Mouse (Mus musculus): Measurements from ENCODE around the gene Cd151. TPM values are rescaled to one million over a fixed set of nuclear protein-coding genes. Genes with fewer than 3 reads are reported as not detected.

Cd151 gene
- polyA plus RNA-seq, 1 experiment from 2014 or later = 20.6 TPM

DNA sequence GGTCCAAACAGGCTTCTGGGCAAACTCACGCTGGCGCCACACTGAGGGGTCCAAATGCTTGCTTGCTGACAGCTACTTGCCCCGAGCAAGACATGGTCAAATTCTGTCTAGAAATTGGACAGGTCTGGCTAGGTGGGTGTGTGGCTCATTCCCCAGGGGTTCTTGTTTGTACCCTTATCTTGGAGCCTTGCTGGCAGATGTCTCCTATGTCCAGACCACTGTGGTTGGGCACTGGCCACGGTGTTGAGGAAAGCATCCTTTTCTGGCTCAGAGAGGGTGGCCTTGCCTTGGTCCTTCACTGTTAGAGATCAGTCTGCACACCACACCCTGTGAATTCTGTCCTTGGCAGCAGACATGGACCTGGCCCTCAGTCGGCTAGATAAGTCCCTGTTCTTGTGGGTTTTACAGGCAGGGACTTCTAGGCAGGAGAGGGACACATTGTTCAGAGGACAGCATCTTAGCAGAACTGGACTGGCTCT, 11.1 kb downstream of the Cd151 start:
- Histone ChIP-seq H3K4me1 (peaks cover 73% of the 10 kb centered on the region), H3K4me2 (peak overlapping the region; percentile 89), H3K9ac (no peak overlapping the region), H3K4me3 (peak overlapping the region; percentile 78), H3K27me3 (peaks cover 18% of the 10 kb centered on the region), H3K27ac (peak overlapping the region; percentile 92), H3K36me3 (no peaks in the 10 kb centered on the region), H3K9me3 (no peaks in the 10 kb centered on the region)
- 52% methylated on average over 5 of the region's 5 CpGs for WGBS
- no peak for ATAC-seq (ENCODE audit: insufficient number of reproducible peaks, low FRiP score, low TSS enrichment, low read depth)

DNA sequence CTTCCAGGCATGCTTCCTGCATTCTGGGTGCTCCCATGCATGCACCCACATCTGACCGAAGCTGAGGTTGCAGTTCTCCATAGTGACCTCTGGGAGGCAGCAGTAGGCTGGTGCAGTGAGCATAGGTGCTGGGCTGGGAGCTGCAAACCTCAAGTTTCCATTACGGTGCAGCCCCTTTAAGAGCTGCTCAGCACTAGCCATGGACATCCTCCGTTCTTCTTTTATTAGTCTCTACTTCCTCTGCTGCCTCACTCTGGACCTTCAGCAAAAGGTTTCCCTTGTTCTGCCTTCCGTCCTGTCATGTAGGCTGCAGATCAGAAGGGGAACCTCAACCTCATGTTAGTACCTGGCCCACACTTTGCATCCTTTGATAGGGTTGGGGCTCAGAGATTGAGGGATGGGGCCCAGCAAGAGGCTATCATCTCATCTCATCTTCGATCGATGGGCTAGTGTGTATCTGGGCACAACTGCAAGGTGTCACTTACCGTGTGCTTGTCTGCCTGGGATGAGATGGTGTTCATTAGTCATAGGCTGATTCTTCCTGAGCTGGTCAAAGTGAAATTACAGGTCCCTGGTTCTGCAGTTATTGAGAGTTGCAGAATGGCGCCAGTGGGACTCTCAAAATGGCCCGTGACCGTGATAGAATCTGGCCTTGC, 13.8 kb downstream of the Cd151 start:
- H3K4me1 ChIP-seq = peaks cover 54% of the 10 kb centered on the region
- peak overlapping the region; percentile 98 for H3K4me2 ChIP-seq
- H3K36me3 ChIP-seq = no peaks in the 10 kb centered on the region
- no peaks in the 10 kb centered on the region for H3K9me3 ChIP-seq
- H3K9ac ChIP-seq = no peak overlapping the region
- H3K27me3 ChIP-seq = peaks cover 21% of the 10 kb centered on the region
- 8% methylated on average over 10 of the region's 10 CpGs for WGBS
- H3K27ac ChIP-seq = peak overlapping the region; percentile 7; the same call in 1 of the 2 replicates
- peak overlapping the region; percentile 54 for H3K4me3 ChIP-seq
- ATAC-seq (ENCODE audit: insufficient number of reproducible peaks, low FRiP score, low TSS enrichment, low read depth) = no peak

DNA sequence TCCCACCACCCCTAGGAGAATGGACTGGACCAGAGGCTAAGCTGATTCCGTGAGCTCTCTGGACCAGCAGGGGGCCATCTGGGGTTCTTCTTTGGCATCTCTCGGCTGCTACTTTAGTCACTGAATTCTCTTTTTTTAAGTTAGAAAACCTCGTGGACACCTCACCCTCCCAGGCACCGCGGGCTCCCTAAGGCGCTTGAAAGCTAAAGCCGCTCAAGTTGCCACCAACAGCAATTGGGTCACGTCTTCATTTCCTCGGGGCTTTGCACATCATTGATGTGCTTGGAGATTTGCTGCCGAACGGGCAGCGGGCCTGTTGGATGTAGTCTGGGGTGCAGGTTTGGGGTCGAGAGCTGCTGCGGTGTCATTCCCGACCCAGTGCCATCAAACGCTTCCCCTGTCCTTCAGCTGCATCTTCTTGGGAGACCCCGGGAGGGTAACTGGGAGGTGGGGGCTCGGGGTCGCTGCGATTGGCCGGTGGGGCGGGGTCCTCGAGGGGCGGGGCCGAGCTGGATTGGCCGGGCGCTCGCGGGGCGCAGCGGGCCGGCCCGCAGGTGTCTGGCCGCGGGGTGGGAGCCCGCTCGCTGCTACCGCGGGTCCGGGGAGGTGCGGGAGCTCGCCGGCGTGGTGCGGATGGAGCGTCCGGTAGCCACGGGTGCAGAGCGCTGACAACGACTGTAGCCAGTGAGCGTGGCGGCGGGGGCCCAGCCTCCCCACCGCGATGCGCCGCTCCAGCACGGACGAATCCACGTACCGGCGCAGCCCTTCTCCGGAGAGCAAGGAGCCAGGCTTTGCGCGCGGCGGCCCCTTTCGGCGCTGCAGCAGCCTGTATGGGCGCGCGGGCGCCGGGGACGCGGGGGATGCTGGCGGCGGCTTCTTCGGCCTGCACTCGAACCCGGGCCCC, 14.6 kb downstream of the Cd151 start:
- Histone ChIP-seq H3K27ac (peak overlapping the region; percentile 7; the same call in 1 of the 2 replicates), H3K4me2 (peak overlapping the region; percentile 98), H3K9ac (peak overlapping the region; percentile 33; the same call in 1 of the 2 replicates), H3K4me3 (peak overlapping the region; percentile 54), H3K9me3 (no peaks in the 10 kb centered on the region), H3K27me3 (peaks cover 21% of the 10 kb centered on the region), H3K36me3 (no peaks in the 10 kb centered on the region), H3K4me1 (peaks cover 46% of the 10 kb centered on the region)
- no peak for ATAC-seq (ENCODE audit: insufficient number of reproducible peaks, low FRiP score, low TSS enrichment, low read depth)
- WGBS = under 1% methylated on average over 79 of the region's 81 CpGs

DNA sequence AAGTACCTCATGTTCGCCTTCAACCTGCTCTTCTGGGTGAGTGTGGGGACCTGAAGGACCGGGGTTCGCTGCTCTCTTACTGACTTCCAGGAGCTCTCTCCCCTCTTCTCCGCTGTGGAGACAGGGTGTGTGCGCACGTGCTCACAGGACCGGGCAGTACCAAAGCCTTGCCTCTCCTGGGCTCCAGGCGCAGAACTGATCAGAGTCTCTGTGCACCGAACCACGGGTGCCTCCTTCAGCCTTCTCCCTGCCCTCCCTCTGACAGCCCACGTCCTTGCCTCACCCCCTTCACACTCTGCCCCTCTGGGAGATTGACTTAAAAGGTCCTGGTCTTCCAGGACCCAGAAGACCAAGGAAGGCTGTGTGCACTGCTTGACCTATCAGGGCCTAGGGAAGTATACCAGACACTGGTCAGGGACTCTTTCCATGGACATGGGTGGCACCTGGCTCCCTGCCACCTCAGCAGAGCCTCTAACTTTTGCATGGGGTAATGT, 15.4 kb downstream of the Cd151 start:
- Histone ChIP-seq H3K9ac (peak overlapping the region; percentile 33; the same call in 1 of the 2 replicates), H3K27me3 (peaks cover 21% of the 10 kb centered on the region), H3K27ac (no peak overlapping the region), H3K36me3 (0 out of 2 replicates have a peak, but pooled peaks cover 5% of the 10 kb centered on the region), H3K4me1 (peaks cover 38% of the 10 kb centered on the region), H3K4me2 (peak overlapping the region; percentile 98), H3K9me3 (no peaks in the 10 kb centered on the region), H3K4me3 (peak overlapping the region; percentile 54)
- 9% methylated on average over 11 of the region's 11 CpGs for WGBS
- ATAC-seq (ENCODE audit: insufficient number of reproducible peaks, low FRiP score, low TSS enrichment, low read depth) = no peak

DNA sequence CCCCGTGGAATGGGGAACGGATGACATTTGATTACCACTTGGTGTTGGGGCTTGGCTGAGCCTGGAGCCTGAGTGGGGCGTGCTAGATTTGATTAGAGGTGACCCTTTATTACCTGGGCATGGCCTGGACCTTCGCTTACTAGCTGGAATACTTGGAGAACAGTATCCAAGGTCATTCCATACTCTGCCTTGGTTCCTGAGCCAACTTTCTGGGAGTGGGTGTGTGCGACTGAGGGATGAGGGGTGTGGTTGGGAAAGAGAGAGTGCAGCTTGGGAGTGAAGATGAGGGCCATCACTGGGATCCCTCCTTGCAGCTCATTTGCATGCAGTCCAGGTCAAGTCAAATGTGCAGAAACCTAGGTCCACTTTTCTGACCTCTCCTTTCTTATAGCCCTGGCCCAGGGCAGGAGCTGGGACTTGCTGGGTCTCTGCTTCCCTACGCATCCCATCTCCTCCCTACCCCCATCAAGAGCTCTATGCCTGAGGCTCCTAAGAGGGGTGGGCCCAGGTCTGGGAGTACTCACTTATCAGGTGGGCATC, 16.0 kb downstream of the Cd151 start:
- Histone ChIP-seq H3K4me3 (no peak overlapping the region), H3K27ac (no peak overlapping the region), H3K27me3 (peaks cover 21% of the 10 kb centered on the region), H3K4me2 (no peak overlapping the region), H3K9me3 (no peaks in the 10 kb centered on the region), H3K4me1 (peaks cover 32% of the 10 kb centered on the region), H3K9ac (no peak overlapping the region), H3K36me3 (0 out of 2 replicates have a peak, but pooled peaks cover 5% of the 10 kb centered on the region)
- WGBS = 75% methylated on average over 6 of the region's 6 CpGs
- no peak for ATAC-seq (ENCODE audit: insufficient number of reproducible peaks, low FRiP score, low TSS enrichment, low read depth)

DNA sequence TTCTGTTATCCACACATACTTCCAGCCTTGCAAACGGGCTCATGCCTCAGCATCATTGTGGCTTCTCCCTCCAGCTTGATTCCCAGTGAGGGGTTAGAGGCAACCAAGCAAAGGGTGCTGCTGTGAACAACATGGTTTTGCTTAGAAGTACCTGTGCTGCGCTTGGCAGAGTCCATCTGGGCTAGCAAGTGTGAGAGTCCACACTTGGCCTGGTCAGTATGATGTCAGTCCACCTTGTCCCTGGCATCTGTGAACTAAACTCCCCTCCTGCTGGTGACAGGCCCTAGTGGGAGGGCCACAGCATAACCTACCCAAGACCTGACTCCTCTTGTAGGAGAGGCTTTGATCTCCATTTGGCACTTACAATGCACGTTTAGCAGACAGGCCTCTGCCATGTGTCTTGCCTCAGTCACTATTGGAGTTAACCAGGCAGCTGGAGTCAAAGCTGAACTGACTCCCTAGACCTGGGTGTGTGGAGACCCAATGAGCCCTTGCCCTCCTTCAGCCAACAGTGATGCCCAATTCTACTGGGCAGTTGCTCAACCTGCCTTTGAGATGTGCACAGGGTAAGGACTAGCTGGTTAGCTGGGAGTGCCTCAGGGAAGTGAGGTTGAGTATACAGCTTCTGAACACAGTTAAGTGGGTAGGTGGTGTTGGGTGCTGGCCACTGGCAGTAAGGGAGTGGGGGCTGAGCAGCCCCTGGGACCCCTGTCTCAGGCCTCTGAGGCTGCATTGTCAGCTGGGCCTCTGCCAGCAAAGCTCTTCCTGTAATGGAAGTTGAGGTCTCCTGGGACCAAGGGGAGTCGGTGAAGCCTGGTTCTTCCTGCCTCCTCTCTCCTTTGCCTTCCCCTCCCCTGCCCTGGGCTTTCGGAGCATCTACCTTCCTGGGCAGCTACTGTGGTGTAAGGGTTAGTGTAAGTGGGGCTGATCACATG, 17.3 kb downstream of the Cd151 start:
- Histone ChIP-seq H3K4me1 (peaks cover 28% of the 10 kb centered on the region), H3K36me3 (peaks cover 6% of the 10 kb centered on the region), H3K27me3 (peaks cover 21% of the 10 kb centered on the region), H3K4me3 (no peak overlapping the region), H3K9me3 (no peaks in the 10 kb centered on the region), H3K27ac (no peak overlapping the region), H3K9ac (no peak overlapping the region), H3K4me2 (no peak overlapping the region)
- WGBS = 68% methylated on average over 5 of the region's 5 CpGs
- no peak for ATAC-seq (ENCODE audit: insufficient number of reproducible peaks, low FRiP score, low TSS enrichment, low read depth)

DNA sequence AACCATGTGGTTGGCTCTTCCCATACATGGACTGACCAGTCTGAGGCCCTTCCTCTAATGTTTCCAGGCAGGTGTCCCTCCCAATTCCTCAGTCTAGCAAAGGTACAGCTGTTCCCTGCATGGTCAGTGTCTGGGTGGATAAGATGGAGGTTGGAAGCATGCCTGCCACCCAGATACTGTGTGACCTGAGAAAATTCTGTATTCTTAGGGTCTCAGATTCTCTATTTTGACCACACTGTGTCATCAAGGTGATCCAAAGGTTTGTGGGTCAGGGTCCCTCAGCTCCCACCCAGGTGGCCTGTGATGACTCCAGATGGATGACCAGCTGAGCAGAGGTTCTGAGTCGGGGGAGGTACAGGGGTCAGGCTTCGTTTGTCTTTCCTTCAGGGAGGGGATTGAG, 18.0 kb downstream of the Cd151 start:
- no peak for ATAC-seq (ENCODE audit: insufficient number of reproducible peaks, low FRiP score, low TSS enrichment, low read depth)
- H3K9me3 ChIP-seq = no peaks in the 10 kb centered on the region
- no peak overlapping the region for H3K27ac ChIP-seq
- 69% methylated on average over 2 of the region's 2 CpGs for WGBS
- H3K4me3 ChIP-seq = no peak overlapping the region
- H3K9ac ChIP-seq = no peak overlapping the region
- no peak overlapping the region for H3K4me2 ChIP-seq
- peaks cover 8% of the 10 kb centered on the region for H3K36me3 ChIP-seq
- peaks cover 21% of the 10 kb centered on the region for H3K27me3 ChIP-seq
- H3K4me1 ChIP-seq = peaks cover 28% of the 10 kb centered on the region

DNA sequence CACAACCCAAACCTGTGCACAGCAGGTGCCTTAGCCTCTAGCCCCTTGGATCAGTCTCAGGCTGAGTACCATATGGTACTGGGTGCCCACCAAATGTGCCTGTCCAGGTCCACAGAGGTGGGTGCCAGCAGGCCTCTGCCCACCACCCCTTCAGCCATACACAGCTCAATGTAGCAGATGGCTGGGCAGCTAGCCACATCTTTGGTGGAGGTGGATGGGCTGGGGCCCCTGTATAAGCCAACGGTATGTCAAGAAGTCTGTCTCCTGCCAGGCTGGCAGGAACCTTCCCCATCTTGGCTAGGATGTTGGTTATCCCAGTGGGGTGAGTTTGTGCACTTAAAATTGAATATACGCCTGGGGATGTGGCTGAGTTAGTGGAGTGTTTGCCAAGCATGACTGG, 18.4 kb downstream of the Cd151 start:
- H3K4me1 ChIP-seq = peaks cover 25% of the 10 kb centered on the region
- no peaks in the 10 kb centered on the region for H3K9me3 ChIP-seq
- H3K4me2 ChIP-seq = no peak overlapping the region
- no peak for ATAC-seq (ENCODE audit: insufficient number of reproducible peaks, low FRiP score, low TSS enrichment, low read depth)
- H3K27ac ChIP-seq = no peak overlapping the region
- peaks cover 8% of the 10 kb centered on the region for H3K36me3 ChIP-seq
- H3K4me3 ChIP-seq = no peak overlapping the region
- 80% methylated on average over 2 of the region's 2 CpGs for WGBS
- H3K9ac ChIP-seq = no peak overlapping the region
- peaks cover 21% of the 10 kb centered on the region for H3K27me3 ChIP-seq

DNA sequence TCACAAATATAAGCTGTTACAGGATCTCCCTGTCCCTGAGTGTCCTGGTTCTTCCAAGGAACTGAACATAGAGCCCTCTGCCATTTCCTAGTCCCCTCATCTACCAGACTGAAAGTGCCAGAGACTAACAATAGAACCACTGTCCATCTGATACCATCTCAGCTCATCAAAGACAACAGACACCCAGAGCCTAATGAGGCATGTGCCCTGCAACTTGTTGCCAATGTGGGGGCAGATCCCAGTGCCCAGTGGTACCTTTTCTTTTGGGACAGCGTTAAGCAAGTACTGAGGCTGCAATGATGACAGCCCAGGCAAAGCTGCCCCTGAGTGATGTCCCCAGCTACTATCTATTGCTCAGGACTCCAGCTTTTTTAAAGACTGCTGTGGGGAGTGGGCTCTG, 19.0 kb downstream of the Cd151 start:
- no peak overlapping the region for H3K27ac ChIP-seq
- ATAC-seq (ENCODE audit: insufficient number of reproducible peaks, low FRiP score, low TSS enrichment, low read depth) = no peak
- no peak overlapping the region for H3K9ac ChIP-seq
- H3K4me2 ChIP-seq = no peak overlapping the region
- H3K9me3 ChIP-seq = no peaks in the 10 kb centered on the region
- peaks cover 21% of the 10 kb centered on the region for H3K27me3 ChIP-seq
- WGBS = 87% methylated on average over 1 of the region's 1 CpGs
- H3K4me3 ChIP-seq = no peak overlapping the region
- H3K4me1 ChIP-seq = peaks cover 19% of the 10 kb centered on the region
- H3K36me3 ChIP-seq = peaks cover 12% of the 10 kb centered on the region

DNA sequence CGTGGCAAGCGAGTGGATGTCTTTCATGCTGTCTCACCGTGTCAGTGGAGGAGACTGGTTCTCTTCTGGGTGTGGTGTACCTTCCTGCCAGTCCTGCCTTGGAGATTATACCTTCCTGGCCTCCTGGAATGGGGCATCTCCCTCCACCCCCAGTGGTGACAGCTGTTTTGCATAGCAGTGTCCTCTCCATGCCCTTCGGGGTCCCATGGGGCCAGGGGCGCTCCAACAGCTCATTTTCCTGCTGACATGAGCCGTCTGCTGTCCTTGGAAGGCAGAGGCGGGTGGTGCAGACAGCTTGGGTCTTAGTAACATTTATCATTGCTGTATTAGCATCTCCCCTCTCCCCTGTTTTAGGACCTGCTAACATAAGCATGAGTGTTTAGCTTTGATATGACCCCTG, 19.9 kb downstream of the Cd151 start:
- Histone ChIP-seq H3K4me2 (no peak overlapping the region), H3K9ac (no peak overlapping the region), H3K36me3 (peaks cover 20% of the 10 kb centered on the region), H3K27me3 (peaks cover 14% of the 10 kb centered on the region), H3K9me3 (no peaks in the 10 kb centered on the region), H3K4me3 (no peak overlapping the region), H3K27ac (no peak overlapping the region), H3K4me1 (peaks cover 10% of the 10 kb centered on the region)
- ATAC-seq (ENCODE audit: insufficient number of reproducible peaks, low FRiP score, low TSS enrichment, low read depth) = no peak
- 83% methylated on average over 7 of the region's 7 CpGs for WGBS

DNA sequence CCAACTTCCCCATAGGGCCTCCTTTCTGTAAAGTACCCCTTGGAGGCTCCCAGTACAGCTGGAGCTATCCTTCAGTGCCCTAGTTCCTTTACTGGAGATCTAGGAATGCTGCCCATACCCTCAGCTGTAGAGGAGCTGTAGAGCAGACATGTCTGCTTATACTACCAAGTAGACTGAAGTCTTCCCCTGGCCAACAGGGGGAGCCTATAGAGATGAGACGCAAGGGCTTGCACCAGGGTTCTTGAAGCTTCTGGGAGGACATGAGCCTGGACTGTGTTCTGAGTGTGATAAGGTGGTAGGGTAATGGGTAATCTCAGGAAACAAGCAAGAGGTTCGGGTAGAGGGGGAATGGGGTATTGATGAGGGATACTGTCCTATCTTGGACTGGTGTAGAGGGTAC, 24.0 kb downstream of the Cd151 start:
- ATAC-seq (ENCODE audit: insufficient number of reproducible peaks, low FRiP score, low TSS enrichment, low read depth) = no peak

More for the DNA sequence above, 24.0 kb downstream of the Cd151 start:
- Histone ChIP-seq H3K4me1 (no peaks in the 10 kb centered on the region), H3K27me3 (no peaks in the 10 kb centered on the region), H3K27ac (no peak overlapping the region), H3K36me3 (peaks cover 45% of the 10 kb centered on the region), H3K9me3 (no peaks in the 10 kb centered on the region), H3K9ac (no peak overlapping the region), H3K4me2 (no peak overlapping the region), H3K4me3 (no peak overlapping the region)
- WGBS = 83% methylated on average over 2 of the region's 2 CpGs
